Mouse (Mus musculus) ES-E14 (cell line): ENCODE measurements around the gene Plcb3. TPM values are rescaled to one million over a fixed set of nuclear protein-coding genes. Genes with fewer than 3 reads are reported as not detected.

Source experiments
- DNase-seq: peaks from one replicate; pipeline ENCODE4 v3.0.0-alpha.2; 2013; ENCODE audit warnings: low read depth, low spot score
- H3K27ac ChIP-seq: 2 replicates; pipeline ENCODE4 v1.5.1; 2012; ENCODE audit warnings: low read depth, mild to moderate bottlenecking, low read length, moderate library complexity, mixed read lengths; ENCODE audit not compliant: poor library complexity, insufficient read depth, severe bottlenecking
- H3K36me3 ChIP-seq: 2 replicates; pipeline ENCODE4 v1.6.1; 2012; ENCODE audit warnings: mild to moderate bottlenecking, low read length, moderate library complexity, mixed read lengths; ENCODE audit not compliant: control insufficient read depth, poor library complexity, insufficient read depth, severe bottlenecking
- H3K4me1 ChIP-seq, 2 experiments: fragments of 150-350 bp in 1 of 2; sonication (generic) in 1 of 2; 2 replicates each; pipeline ENCODE4 v1.6.1; 2012; ENCODE audit warnings: low read length in 2 of 2, mild to moderate bottlenecking in 1 of 2, mixed read lengths in 1 of 2; ENCODE audit not compliant: control insufficient read depth in 2 of 2, insufficient read depth in 2 of 2, poor library complexity in 1 of 2
- H3K4me3 ChIP-seq, 2 experiments: fragments of 150-350 bp in 1 of 2; sonication (generic) in 1 of 2; 2 replicates each; pipeline ENCODE4 v1.5.1; 2012; ENCODE audit warnings: low read length in 2 of 2, low read depth in 1 of 2, mild to moderate bottlenecking in 1 of 2, mixed read lengths in 1 of 2; ENCODE audit not compliant: insufficient read depth in 1 of 2, poor library complexity in 1 of 2, severe bottlenecking in 1 of 2
- H3K9ac ChIP-seq: 2 replicates; pipeline ENCODE4 v1.6.1; 2012; ENCODE audit warnings: low read depth, mild to moderate bottlenecking, low read length, mixed read lengths; ENCODE audit not compliant: poor library complexity, insufficient read depth, severe bottlenecking
- H3K9me3 ChIP-seq: fragments of 150-350 bp; sonication (generic); 2 replicates; pipeline ENCODE4 v1.6.1; 2012; ENCODE audit warnings: low read depth, mild to moderate bottlenecking, low read length; ENCODE audit not compliant: control insufficient read depth, insufficient read depth
- CHD2 ChIP-seq: IDR thresholded peaks from 2 replicates; pipeline ENCODE4 v1.6.1; 2014; ENCODE audit warnings: mild to moderate bottlenecking, low read depth, low read length, inconsistent platforms
- HCFC1 ChIP-seq: IDR thresholded peaks from 2 replicates; pipeline ENCODE4 v1.6.1; 2012; ENCODE audit warnings: low read length, inconsistent platforms, borderline replicate concordance; ENCODE audit not compliant: insufficient read depth
- MAFK ChIP-seq: IDR thresholded peaks from 2 replicates; pipeline ENCODE4 v1.6.1; 2014; ENCODE audit warnings: mild to moderate bottlenecking, low read depth, low read length, inconsistent platforms; ENCODE audit not compliant: insufficient read depth
- ZC3H11A ChIP-seq: IDR thresholded peaks from 2 replicates; pipeline ENCODE4 v1.6.1; 2012; ENCODE audit warnings: low read depth, mild to moderate bottlenecking, inconsistent platforms, low read length, borderline replicate concordance
- ZNF384 ChIP-seq: IDR thresholded peaks from 2 replicates; pipeline ENCODE4 v1.6.1; 2012; ENCODE audit warnings: low read depth, low read length, inconsistent platforms
- in situ Hi-C, 2 experiments: fragments of 600-800 bp; cut with MboI; formaldehyde crosslinking; loops; one replicate each; pipeline ENCODE4 v1.15.1; 2025; ENCODE audit warnings: low sequenced_read_pairs in 2 of 2, inconsistent platforms in 1 of 2; ENCODE audit not compliant: unreplicated experiment in 2 of 2
- total RNA-seq: library from RNA; depleted of rRNA; stranded (reverse); fragments of 300-350 nt; gene quantifications from 2 replicates; pipeline ENCODE4 v1.2.3, GENCODE M21; 2012

Plcb3 gene
- total RNA-seq, 1 experiment: 42.3 TPM

DNA sequence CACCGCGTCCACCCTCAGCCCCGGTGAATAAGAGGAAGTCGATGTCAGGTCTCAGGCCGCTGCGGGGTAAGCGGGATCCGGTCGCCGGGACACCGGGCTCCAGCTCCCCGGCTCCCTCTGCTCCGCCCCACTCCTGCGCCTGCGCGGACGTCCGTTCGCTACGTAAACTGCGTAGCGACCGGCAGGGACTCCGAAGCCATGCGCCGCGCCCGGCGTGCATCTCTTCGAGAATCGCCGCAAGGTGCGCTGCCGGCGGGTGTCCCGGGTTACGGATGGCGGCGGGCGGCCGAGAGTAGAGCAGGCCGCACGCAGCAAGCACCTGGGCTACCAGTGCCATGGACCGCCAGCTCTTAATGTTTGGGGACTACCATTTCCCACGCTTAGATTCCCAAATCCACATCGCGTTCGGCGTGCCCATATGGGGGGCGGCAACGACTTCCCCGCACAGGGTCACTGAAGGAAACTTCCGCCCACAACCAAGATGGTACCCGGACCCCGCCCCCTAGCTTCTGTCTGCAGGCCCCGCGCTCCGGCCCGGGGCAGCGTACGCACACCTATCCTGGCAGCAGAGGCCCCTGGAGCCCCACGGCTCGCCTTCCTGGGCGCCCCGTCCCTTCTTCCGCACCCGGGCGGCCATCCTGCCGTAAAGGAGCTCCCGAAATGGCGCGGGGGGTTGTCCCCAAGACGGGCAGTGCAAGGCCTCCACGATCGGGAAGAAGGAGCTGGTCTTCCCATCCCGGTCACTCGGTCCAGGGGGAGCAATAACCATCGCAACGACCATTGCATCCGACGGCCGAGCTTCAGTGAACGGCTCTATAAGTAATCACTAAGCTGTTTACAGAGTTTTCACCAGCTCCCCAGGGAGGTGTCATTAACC lies 34.7 kb downstream of the Plcb3 start, which contains the start of gene Bad:
Gene Bad, plus strand, starts transcription at position 490 of the 877 bp plus-strand sequence.
- H3K36me3 ChIP-seq: no peaks in the 10 kb centered on the region
- DNase-seq: peak; percentile 80
- peak within 1 kb of the TSS; percentile 82 for H3K9ac ChIP-seq
- H3K9me3 ChIP-seq: no peaks in the 10 kb centered on the region
- peak within 1 kb of the TSS; percentile 35 to 83 for H3K4me3 ChIP-seq
- in situ Hi-C loops: no loop called here
- TF ChIP-seq ZC3H11A: no peak
- peak; percentile 81 for TF ChIP-seq HCFC1
- no peak for TF ChIP-seq MAFK
- no peak for TF ChIP-seq ZNF384
- H3K4me1 ChIP-seq: peaks cover 0 to 7% of the 10 kb centered on the region in 2 experiments; a peak in 1 of 4 replicates
- peak within 1 kb of the TSS; percentile 58; the same call in 1 of the 2 replicates for H3K27ac ChIP-seq

GRCm38 (mm10) chr19:6940396-6941351 lies 35.6 kb downstream of the Plcb3 start:
- no peak for DNase-seq
- peaks cover 0 to 7% of the 10 kb centered on the region in 2 experiments; a peak in 1 of 4 replicates for H3K4me1 ChIP-seq
- in situ Hi-C loops: no loop called here
- H3K36me3 ChIP-seq: no peaks in the 10 kb centered on the region
- H3K9me3 ChIP-seq: no peaks in the 10 kb centered on the region
- H3K4me3 ChIP-seq: peak overlapping the region; percentile 34 to 83
- H3K27ac ChIP-seq: no peak overlapping the region
- peak overlapping the region; percentile 74 for H3K9ac ChIP-seq
- no peak for TF ChIP-seq HCFC1
- no peak for TF ChIP-seq ZC3H11A
- no peak for TF ChIP-seq MAFK
- no peak for TF ChIP-seq CHD2
- no peak for TF ChIP-seq ZNF384

- no peak overlapping the region for H3K4me3 ChIP-seq
- in situ Hi-C loops: no loop called here
Observed at GRCm38 (mm10) chr19:6939106-6940002, 36.9 kb downstream of the Plcb3 start.

More at GRCm38 (mm10) chr19:6939106-6940002, 36.9 kb downstream of the Plcb3 start:
- TF ChIP-seq ZC3H11A: no peak
- TF ChIP-seq CHD2: no peak
- TF ChIP-seq MAFK: no peak
- TF ChIP-seq ZNF384: no peak
- TF ChIP-seq HCFC1: no peak
- Histone ChIP-seq H3K27ac (no peak overlapping the region), H3K9me3 (no peaks in the 10 kb centered on the region), H3K36me3 (no peaks in the 10 kb centered on the region), H3K4me1 (peaks cover 2 to 7% of the 10 kb centered on the region in 2 experiments; a peak in 2 of 4 replicates), H3K9ac (no peak overlapping the region)
- no peak for DNase-seq
